Mouse (Mus musculus): ENCODE measurements around the gene Gm7942. TPM values are rescaled to one million over a fixed set of nuclear protein-coding genes. Genes with fewer than 3 reads are reported as not detected.
"Not testable (repeated sequence)": the region's sequence is repeated elsewhere in the genome, so short reads cannot be mapped to it uniquely, and the experiment has no call there.

The Gm7942 gene
- polyA plus RNA-seq (2015; fragmentation: Nextera tagmentation; extraction: Ambion mirVana) = not detected in 2 replicates

GRCm38 (mm10) chr5:95106638-95107037 lies at the start of gene Gm7942:
Gm7942 (plus strand) TSS chr5:95106938.
- H3K27ac ChIP-seq; H3K36me3 ChIP-seq; H3K9me3 ChIP-seq; H3K27me3 ChIP-seq (replicated peaks); H3K4me2 ChIP-seq; ATAC-seq (ENCODE audit: insufficient read depth, low FRiP score, low read depth); H3K4me1 ChIP-seq; H3K9ac ChIP-seq; H3K4me3 ChIP-seq (replicated peaks): not testable (repeated sequence)
- no CpG with 5 or more reads among the region's 3 CpGs for WGBS

Other genes with a start within 250 kb of the Gm7942 start
- not detected in 2 replicates for gene Gm3183, start 241.5 kb upstream of the Gm7942 start, polyA plus RNA-seq (2015; fragmentation: Nextera tagmentation; extraction: Ambion mirVana)
- not detected in 2 replicates for gene Gm6367, start 118.3 kb upstream of the Gm7942 start, polyA plus RNA-seq (2015; fragmentation: Nextera tagmentation; extraction: Ambion mirVana)
- not detected in 2 replicates for gene Gm16513, start 75.7 kb downstream of the Gm7942 start, polyA plus RNA-seq (2015; fragmentation: Nextera tagmentation; extraction: Ambion mirVana)
- not detected in 2 replicates for gene Gm10424, start 165.8 kb downstream of the Gm7942 start, polyA plus RNA-seq (2015; fragmentation: Nextera tagmentation; extraction: Ambion mirVana)
- not detected in 2 replicates for gene Gm3259, start 199.0 kb downstream of the Gm7942 start, polyA plus RNA-seq (2015; fragmentation: Nextera tagmentation; extraction: Ambion mirVana)